Mouse (Mus musculus) large intestine, adult 2 months (tissue): ENCODE measurements around the gene Tada3. TPM values are rescaled to one million over a fixed set of nuclear protein-coding genes. Genes with fewer than 3 reads are reported as not detected.

Experiments used
- polyA plus RNA-seq: library from polyadenylated mRNA; depleted of rRNA; stranded (reverse); fragments of >200 nt; gene quantifications from 2 replicates; pipeline ENCODE4 v1.2.3, GENCODE M21; 2012; rRNA removed

Gene Tada3
- polyA plus RNA-seq, 1 experiment = 19.8 TPM

Other genes starting within 250 kb of the Tada3 start
- 0.26 and 0.46 TPM in 2 replicates for gene Lhfpl4, start 182.5 kb downstream of the Tada3 start, polyA plus RNA-seq
- gene Mtmr14, start 140.0 kb downstream of the Tada3 start, polyA plus RNA-seq = 40.6 and 46.3 TPM in 2 replicates
- 0.10 TPM in 1 of 2 replicates, not detected in the other for gene Cpne9, start 95.6 kb downstream of the Tada3 start, polyA plus RNA-seq
- gene Brpf1, start 70.7 kb downstream of the Tada3 start, polyA plus RNA-seq = 14.5 and 20.5 TPM in 2 replicates
- gene Ogg1, start 50.9 kb downstream of the Tada3 start, polyA plus RNA-seq = 16.9 and 18.1 TPM in 2 replicates
- 19.6 and 20.4 TPM in 2 replicates for gene Camk1, start 33.9 kb downstream of the Tada3 start, polyA plus RNA-seq
- 131 and 134 TPM in 2 replicates for gene Arpc4, start 232 bp upstream of the Tada3 start, polyA plus RNA-seq
- gene Ttll3, start 11.4 kb upstream of the Tada3 start, polyA plus RNA-seq = 13.5 and 15.6 TPM in 2 replicates
- 48.7 and 58.6 TPM in 2 replicates for gene Rpusd3, start 41.5 kb upstream of the Tada3 start, polyA plus RNA-seq
- gene Cidec, start 57.9 kb upstream of the Tada3 start, polyA plus RNA-seq = 49.1 and 148 TPM in 2 replicates
- 68.4 and 72.0 TPM in 2 replicates for gene Jagn1, start 64.7 kb upstream of the Tada3 start, polyA plus RNA-seq
- gene Il17re, start 80.6 kb upstream of the Tada3 start, polyA plus RNA-seq = 4.8 and 7.5 TPM in 2 replicates
- gene Il17rc, start 93.5 kb upstream of the Tada3 start, polyA plus RNA-seq = 341 and 416 TPM in 2 replicates
- 11.9 and 12.3 TPM in 2 replicates for gene Creld1, start 105.4 kb upstream of the Tada3 start, polyA plus RNA-seq
- 0.01 TPM in 1 of 2 replicates, not detected in the other for gene Prrt3, start 124.0 kb upstream of the Tada3 start, polyA plus RNA-seq
- gene Emc3, start 153.8 kb upstream of the Tada3 start, polyA plus RNA-seq = 37.7 and 46.5 TPM in 2 replicates
- gene Fancd2, start 153.8 kb upstream of the Tada3 start, polyA plus RNA-seq = 2.2 and 4.2 TPM in 2 replicates
- gene Fancd2os, start 222.8 kb upstream of the Tada3 start, polyA plus RNA-seq = not detected in 2 replicates
- gene Brk1, start 226.9 kb upstream of the Tada3 start, polyA plus RNA-seq = 138 and 168 TPM in 2 replicates
- gene Vhl, start 246.1 kb upstream of the Tada3 start, polyA plus RNA-seq = 14.7 and 14.9 TPM in 2 replicates